Mouse (Mus musculus) 3T3-L1 (cell line): ENCODE data around the gene Tnni3k.
A peak's percentile ranks its signal among the peaks of the same experiment; 100 is the strongest.

Experiments
- DNase-seq: peaks from one replicate; pipeline ENCODE4 v3.0.0-alpha.2; 2015; ENCODE audit warnings: low read depth, low spot score

The Tnni3k gene

GRCm38 (mm10) chr3:154953088-154953487 is 102.1 kb downstream of the Tnni3k start:
- no peak for DNase-seq

- no peak for DNase-seq
Observed at GRCm38 (mm10) chr3:154949551-154949950, 105.7 kb downstream of the Tnni3k start.

GRCm38 (mm10) chr3:154945688-154946161 is 109.5 kb downstream of the Tnni3k start:
- no peak for DNase-seq

- no peak for DNase-seq
Observed at GRCm38 (mm10) chr3:154927757-154928156, 127.5 kb downstream of the Tnni3k start.

- no peak for DNase-seq
Observed at GRCm38 (mm10) chr3:154924936-154925335, 130.3 kb downstream of the Tnni3k start.

- peak; percentile 71 for DNase-seq
Observed at GRCm38 (mm10) chr3:154915566-154915965, 139.6 kb downstream of the Tnni3k start.

GRCm38 (mm10) chr3:154913641-154914040 is 141.6 kb downstream of the Tnni3k start:
- DNase-seq: no peak

- DNase-seq: peak; percentile 39
Observed at GRCm38 (mm10) chr3:154896737-154897136, 158.5 kb downstream of the Tnni3k start.

GRCm38 (mm10) chr3:154893225-154893624 is 162.0 kb downstream of the Tnni3k start:
- no peak for DNase-seq

GRCm38 (mm10) chr3:154885452-154885851 is 169.8 kb downstream of the Tnni3k start:
- DNase-seq: peak; percentile 96

GRCm38 (mm10) chr3:154885048-154885447 is 170.2 kb downstream of the Tnni3k start:
- no peak for DNase-seq

- DNase-seq: no peak
Observed at GRCm38 (mm10) chr3:154881428-154881986, 173.7 kb downstream of the Tnni3k start.

GRCm38 (mm10) chr3:154880536-154880939 is 174.7 kb downstream of the Tnni3k start:
- peak; percentile 14 for DNase-seq

- DNase-seq: no peak
Observed at GRCm38 (mm10) chr3:154880108-154880507, 175.1 kb downstream of the Tnni3k start.

- DNase-seq: no peak
Observed at GRCm38 (mm10) chr3:154879515-154879914, 175.7 kb downstream of the Tnni3k start.

- DNase-seq: no peak
Observed at GRCm38 (mm10) chr3:154879080-154879479, 176.1 kb downstream of the Tnni3k start.

- no peak for DNase-seq
Observed at GRCm38 (mm10) chr3:154868807-154869206, 186.4 kb downstream of the Tnni3k start.

- DNase-seq: no peak
Observed at GRCm38 (mm10) chr3:154861921-154862320, 193.3 kb downstream of the Tnni3k start.

GRCm38 (mm10) chr3:154859721-154860120 is 195.5 kb downstream of the Tnni3k start:
- DNase-seq: no peak

- no peak for DNase-seq
Observed at GRCm38 (mm10) chr3:154853257-154853656, 201.9 kb downstream of the Tnni3k start.

- DNase-seq: no peak
Observed at GRCm38 (mm10) chr3:154852281-154852680, 202.9 kb downstream of the Tnni3k start.

- no peak for DNase-seq
Observed at GRCm38 (mm10) chr3:154842247-154842646, 213.0 kb downstream of the Tnni3k start.

- no peak for DNase-seq
Observed at GRCm38 (mm10) chr3:154841076-154841475, 214.1 kb downstream of the Tnni3k start.

GRCm38 (mm10) chr3:154837861-154838260 is 217.3 kb downstream of the Tnni3k start:
- DNase-seq: no peak
